Mouse (Mus musculus) cerebellum, adult 11 months (tissue): ENCODE results near the gene Cemip.
A peak's percentile ranks its signal among the peaks of the same experiment; 100 is the strongest.
"Not testable (repeated sequence)": the region's sequence is repeated elsewhere in the genome, so short reads cannot be mapped to it uniquely, and the experiment has no call there.

Experiments used
- DNase-seq: peaks from one replicate; pipeline ENCODE4 v3.0.0; 2022

Cemip gene

GRCm38 (mm10) chr7:83952511-83952910, 133.8 kb downstream of the Cemip start:
- DNase-seq = peak; percentile 94

DNA sequence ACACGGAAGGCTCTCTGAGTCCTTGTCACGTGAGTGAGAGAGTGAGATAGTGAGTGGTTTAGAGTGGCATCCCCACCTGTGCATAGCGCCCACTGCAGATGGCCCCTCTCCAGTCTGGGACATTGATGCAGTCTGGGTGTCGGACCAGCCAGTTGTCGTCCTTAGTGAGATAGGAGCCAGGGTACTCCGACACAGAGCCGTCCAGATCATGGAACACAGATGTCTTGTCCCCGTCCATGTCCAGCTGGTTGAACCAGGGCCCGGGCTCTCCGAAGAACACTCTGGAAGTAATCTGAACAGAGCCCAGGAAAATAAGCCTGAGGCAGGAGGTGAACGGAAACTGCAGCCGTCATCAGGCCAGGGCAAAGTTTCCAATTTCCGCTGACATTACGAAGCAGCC, 135.0 kb downstream of the Cemip start:
- DNase-seq = peak; percentile 22

DNA sequence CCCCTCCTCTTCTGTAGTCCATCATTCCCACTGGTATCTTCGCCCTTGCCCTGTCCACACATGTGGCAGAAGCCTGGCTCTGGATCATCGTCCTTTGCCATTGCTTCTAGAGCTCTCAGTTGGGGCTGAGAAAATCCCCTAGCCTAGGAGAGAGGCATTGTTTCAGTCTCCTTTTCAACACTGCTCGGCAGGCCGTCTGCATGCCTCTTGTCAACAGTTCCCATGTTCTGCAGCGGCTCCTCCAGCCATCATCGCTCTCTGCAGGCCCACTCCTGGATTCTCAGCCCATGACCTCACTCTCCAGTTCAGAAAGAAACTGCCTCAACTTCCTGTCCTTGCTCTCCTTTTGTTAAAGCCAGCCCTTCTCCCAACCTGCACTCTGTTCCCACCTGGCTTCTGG, 136.6 kb downstream of the Cemip start:
- DNase-seq = no peak

DNA sequence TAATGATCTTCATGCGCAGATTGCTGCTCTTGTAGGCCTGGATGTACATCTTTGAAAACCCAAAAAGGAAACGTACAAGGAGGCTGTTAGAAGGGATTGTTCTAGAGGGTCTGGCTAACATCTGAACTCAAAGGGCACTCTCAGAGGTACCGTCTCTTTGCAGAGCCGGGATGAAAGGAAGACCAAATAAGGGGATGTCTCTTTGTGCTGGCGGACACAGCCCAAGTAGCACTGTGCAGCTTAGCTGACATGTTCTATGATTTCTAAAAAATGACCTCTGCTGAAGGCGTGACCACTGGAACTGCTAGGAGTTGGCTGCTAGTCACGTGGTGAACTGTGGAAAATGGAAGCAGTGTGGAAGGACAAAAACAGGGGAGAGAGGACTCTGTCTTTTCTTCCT, 137.6 kb downstream of the Cemip start:
- DNase-seq = no peak

- peak; percentile 54 for DNase-seq
These were observed 144.6 kb downstream of the Cemip start for GRCm38 (mm10) chr7:83941701-83942101.

GRCm38 (mm10) chr7:83940136-83940535, 146.2 kb downstream of the Cemip start:
- DNase-seq = no peak

DNA sequence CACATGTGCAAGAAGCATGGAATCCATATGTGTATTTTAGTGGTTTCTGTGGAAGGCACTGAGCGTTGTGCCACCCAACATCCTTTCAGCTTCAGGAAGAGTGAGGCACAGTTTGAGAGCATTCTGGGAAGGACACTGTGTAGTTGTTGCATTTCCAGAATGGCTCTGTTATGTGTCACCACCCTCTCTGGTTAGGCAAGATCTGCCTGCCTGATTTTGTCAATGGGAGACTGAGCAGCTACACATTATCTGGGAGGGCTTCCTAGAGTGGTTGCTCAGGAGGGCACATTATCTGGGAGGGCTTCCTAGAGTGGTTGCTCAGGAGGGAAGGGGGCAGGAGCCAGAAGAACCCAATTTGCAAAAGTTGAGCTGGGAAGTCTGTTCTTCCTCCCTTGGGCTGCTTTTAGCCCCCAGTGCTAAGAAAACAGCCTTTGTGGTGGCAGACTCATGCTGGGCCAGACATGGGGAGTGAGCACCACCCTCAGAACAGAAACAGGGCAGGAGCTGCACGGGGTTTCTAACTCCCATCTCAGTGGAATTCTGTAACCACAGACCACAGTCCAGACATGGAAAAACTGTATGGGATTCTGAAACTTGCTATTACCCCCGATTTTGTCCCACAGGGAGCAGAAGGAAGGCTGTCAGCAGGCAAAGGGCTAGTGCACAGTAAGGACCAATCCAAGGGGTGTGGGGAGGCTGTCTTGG, 147.1 kb downstream of the Cemip start:
- no peak for DNase-seq

DNA sequence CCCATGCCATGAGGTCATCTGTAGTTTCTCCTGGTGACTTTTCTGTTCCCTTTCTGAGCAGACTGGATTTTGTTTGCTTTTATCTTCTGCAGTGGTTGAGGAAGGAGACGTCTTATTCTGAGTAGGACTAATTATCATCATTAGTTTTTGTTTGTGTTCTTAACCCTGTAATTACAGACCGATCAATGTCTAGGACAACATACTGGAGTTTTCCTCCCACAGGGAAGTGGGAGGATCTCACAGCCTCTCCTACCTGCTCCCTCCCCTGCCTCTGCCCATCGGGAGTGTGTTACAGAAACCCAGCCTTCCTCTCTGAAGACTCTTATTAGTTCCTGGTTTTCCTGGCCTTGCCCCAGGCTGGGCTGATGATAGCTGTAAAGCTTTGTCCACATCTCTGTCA, 164.7 kb downstream of the Cemip start:
- no peak for DNase-seq

GRCm38 (mm10) chr7:83920241-83920640, 166.1 kb downstream of the Cemip start:
- no peak for DNase-seq

- DNase-seq = peak; percentile 85
These were observed 171.7 kb downstream of the Cemip start for GRCm38 (mm10) chr7:83914566-83914965.

GRCm38 (mm10) chr7:83913995-83914394, 172.3 kb downstream of the Cemip start:
- DNase-seq = no peak

DNA sequence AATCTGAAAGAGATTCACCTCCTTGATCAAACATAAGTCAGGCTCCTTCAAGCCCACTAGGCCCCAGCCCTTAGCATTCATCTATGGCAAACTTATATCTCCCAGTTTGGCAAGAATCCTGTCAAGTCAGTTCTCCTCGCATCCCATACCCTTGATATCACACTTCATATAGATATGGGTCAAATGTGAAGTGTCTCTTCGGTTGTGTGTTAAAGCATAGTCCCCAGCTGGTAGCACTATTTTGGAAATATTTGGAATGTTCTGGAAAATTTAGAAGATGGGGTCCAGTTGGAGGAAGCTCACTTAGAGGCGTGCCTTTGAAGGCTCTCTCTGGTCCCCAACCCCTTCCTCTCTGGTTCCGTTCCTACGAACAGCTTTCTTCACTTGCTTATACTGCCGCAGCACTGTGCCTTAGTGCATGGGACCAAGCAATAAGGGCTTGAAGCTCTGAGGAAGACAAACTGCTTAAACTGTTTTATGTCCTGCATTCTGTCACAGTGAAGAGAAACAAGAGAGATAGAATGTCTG, 172.8 kb downstream of the Cemip start:
- no peak for DNase-seq

DNA sequence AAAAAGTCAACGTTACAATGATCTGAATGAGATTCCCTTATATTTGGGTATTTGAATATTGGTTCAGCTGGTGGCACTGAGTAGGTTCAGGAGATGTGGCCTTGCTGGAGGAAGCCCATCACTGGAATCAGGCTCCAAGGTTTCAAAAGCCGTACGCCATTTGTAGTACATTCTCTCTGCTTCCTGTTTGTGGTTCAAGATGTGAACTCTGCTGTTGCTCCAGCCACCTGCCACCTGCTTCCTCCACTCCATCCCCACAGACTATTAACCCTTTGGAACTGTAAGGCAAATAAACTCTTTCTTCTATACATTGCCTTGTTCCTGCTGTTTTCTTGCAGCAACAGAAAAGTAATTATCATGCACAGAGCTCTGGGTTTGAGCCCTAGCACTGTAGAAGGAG, 174.4 kb downstream of the Cemip start:
- no peak for DNase-seq

- no peak for DNase-seq
These were observed 181.5 kb downstream of the Cemip start for GRCm38 (mm10) chr7:83904831-83905230.

- DNase-seq = no peak
These were observed 183.8 kb downstream of the Cemip start for GRCm38 (mm10) chr7:83902296-83903145.

DNA sequence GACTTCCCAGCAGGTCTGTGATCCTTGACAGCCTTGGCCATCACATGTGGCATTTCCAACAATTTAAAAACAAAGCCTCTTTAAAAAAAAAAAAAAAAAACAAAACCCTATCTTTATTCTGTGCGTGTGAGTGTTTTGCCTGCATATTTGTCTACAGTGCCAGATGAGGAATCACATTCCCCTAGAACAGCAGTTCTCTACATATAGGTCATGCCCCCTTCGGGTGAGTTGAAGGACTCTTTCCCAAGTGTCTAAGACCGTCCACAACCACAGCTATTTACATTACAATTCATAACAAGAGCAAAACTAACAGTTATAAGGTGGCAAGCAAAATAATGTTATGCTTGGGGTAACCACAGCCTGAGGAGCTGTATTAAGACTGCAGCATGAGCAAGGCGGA, 184.9 kb downstream of the Cemip start:
- no peak for DNase-seq

- no peak for DNase-seq
These were observed 185.8 kb downstream of the Cemip start for GRCm38 (mm10) chr7:83900519-83900918.

DNA sequence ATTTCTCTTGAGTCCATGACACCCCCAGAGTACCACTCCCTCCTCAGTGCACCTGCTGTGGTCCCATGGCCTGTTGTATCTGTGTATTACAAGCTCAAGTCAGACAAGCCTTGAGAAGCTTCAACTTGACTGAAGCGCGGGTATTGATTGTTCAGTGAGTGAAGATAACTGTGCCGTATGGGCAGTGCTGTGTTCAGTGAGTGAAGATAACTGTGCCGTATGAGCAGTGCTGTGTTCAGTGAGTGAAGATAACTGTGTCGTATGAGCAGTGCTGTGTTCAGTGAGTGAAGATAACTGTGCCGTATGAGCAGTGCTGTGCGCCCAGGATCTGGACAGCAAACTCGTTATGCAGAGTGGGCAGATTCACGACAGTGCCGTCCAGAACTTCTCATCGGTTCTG, 188.0 kb downstream of the Cemip start:
- DNase-seq = no peak

- no peak for DNase-seq
These were observed 190.1 kb downstream of the Cemip start for GRCm38 (mm10) chr7:83896077-83896740.

DNA sequence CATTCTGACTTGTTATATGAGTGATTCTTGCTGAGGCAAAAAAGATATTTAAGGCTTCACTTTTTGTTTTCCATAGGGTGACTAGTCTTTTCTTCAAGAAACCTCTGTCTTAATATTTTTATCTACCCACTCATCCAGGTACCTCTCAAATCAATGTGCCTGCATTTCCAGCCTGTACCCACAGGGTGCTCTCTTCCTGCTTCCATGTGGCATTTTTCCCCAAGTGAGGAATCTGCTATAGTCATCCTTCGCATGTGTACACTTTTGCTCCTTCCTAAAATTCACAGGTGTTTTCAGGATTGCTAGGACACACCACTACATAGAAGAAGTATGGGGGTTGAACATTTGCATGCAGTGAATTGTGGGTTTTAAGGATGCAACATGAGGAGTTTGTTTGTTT, 192.0 kb downstream of the Cemip start:
- no peak for DNase-seq

DNA sequence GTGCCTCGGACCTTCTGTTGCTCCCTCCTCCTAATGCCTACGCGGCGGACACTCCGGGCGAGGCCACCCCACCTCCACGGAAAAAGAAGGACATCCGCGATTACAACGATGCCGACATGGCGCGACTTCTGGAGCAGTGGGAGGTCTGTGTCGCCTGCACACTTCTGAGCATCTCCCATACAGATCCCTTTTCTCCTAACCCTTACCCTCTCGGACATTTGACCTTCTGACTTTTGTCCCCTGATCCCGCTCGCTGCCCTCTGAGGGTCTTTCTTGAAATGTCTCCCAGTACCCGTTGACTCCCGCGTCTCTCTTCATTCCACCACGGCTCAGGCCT, 194.0 kb downstream of the Cemip start:
- DNase-seq = no peak

- DNase-seq = peak; percentile 96
These were observed 194.6 kb downstream of the Cemip start for GRCm38 (mm10) chr7:83891433-83892332.

GRCm38 (mm10) chr7:83889946-83890345, 196.4 kb downstream of the Cemip start:
- not testable (repeated sequence) for DNase-seq
